Mouse (Mus musculus) adrenal gland, postnatal 14 days (tissue): ENCODE results near the gene Fbxw5. TPM values are rescaled to one million over a fixed set of nuclear protein-coding genes. Genes with fewer than 3 reads are reported as not detected.

Experiments used
- DNase-seq: peaks from one replicate; pipeline ENCODE4 v3.0.0; 2021; ENCODE audit warnings: mixed read lengths
- long read RNA-seq, 2 experiments: library from polyadenylated mRNA; stranded (forward); transcript quantifications; one replicate each; pipeline ENCODE4 v2.0.0; 2021
- total RNA-seq: library from RNA; stranded (reverse); gene quantifications from 2 replicates; pipeline ENCODE4 v1.2.3, GENCODE M21; 2021

The Fbxw5 gene
- 79.3 and 81.4 TPM in 2 replicates for total RNA-seq
- long read RNA-seq, experiment 1, transcript Fbxw5-201 (9 exons, 2,388 nt), result major isoform, 93 of 168 reads
- long read RNA-seq, experiment 1, transcript Fbxw5-209 (3 exons, 870 nt), result minor isoform, 5 of 168 reads
- long read RNA-seq, experiment 1, partial matches to known transcripts, result 24 of 168 reads
- long read RNA-seq, experiment 1, other reads (novel, unspliced or antisense), result 46 of 168 reads
- long read RNA-seq, experiment 2, transcript Fbxw5-201 (9 exons, 2,388 nt), result major isoform, 60 of 98 reads
- long read RNA-seq, experiment 2, partial matches to known transcripts, result 12 of 98 reads
- long read RNA-seq, experiment 2, other reads (novel, unspliced or antisense), result 25 of 98 reads

DNA sequence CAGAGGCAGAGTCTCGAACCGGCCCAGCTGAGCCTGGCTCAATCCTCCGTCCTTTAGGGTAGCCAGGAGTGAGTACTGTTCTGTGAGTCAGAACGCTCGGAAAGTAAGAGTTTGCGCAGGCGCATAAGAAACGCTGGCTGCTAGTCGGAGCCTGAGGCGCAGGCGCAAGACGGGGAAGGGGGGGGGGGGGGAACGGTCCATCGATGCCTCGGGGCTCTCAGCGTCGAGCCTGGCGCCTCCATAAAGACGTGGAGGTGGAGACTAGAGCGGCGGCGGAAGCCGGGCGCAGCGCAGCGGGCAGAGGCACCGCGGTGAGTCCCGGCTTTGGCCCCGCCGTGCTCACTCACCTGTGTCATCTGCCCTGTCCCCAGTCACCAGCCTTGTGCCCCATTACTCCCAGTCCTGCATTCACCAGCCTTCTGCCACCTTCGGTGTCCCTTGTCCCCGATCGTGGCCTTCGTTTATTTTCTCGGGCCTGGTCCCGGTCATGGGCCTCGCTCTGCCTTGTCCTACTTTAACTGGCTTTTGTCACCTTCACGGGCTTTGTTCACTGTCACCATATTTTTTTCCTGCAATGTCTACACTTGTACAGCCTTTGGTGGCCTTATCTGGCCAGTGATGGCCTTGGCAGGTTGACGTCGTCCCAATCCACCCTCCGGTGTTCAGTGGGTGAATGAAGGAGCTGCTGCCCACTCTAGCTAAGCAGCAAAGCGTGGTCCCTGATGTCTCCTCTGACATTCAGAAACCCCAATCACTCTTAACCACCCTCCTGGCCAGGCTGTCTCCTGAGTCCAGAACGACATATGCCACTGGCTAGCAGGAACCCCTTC is at the start of gene Fbxw5:
TSS of gene Fbxw5 (plus strand) at position 175 of the 830 bp plus-strand sequence.
- DNase-seq, result peak; percentile 93

DNA sequence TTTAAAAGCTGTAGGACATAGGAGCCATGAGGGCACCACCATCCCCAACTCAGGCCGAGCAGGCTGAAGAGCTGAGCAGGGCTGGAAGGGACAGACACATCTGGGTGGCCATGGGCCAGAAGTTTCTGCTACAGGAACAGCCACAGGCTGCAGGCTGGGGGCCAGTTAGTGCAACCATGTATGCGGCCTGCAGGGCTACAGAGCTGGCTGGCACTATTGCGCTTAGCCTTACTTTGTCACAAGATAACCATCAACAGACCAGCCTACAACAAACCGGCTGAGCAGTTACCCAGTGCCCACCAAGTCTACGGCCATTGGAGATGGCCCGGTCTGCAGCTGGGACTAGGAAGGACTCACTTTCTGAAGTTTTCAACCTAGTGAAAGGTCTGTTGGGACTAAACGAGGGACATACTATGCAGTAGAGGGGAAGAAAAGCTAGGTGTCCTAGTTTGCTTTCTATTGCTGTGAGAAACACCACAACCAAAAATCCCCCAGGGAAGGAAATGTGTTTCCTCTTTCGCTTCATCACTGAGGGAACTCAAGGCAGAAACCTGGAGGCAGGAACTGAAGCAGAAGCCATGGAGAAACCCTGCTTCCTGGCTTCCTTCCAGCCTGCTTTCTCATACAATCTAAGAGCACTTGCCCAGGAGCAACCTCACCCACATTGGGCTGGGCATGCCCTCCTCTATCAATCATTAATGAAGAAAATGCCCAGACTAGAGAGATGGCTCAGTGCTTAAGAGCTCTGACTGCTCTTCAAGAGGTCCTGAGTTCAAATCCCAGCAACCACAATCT is 49.5 kb upstream of the Fbxw5 start:
- DNase-seq, result no peak

DNA sequence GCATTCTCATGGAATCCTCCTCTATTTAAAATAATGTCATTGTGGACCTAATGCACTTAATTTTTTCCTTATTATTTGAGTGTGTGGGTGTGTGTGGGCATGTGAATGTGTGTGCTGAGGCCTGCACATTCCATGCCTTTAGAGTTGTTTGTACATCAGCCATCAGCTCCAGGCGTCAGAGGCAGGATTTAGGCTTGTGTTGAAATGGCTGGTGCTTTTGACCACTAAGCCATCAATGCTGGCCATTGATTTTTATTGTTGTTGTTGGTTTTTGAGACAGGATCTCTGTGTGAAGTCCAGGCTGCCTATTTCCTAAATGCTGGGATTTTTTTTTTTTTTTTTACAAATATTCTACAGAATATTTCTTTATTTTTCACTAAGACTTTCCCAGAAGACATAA is 47.6 kb upstream of the Fbxw5 start:
- DNase-seq, result no peak

DNA sequence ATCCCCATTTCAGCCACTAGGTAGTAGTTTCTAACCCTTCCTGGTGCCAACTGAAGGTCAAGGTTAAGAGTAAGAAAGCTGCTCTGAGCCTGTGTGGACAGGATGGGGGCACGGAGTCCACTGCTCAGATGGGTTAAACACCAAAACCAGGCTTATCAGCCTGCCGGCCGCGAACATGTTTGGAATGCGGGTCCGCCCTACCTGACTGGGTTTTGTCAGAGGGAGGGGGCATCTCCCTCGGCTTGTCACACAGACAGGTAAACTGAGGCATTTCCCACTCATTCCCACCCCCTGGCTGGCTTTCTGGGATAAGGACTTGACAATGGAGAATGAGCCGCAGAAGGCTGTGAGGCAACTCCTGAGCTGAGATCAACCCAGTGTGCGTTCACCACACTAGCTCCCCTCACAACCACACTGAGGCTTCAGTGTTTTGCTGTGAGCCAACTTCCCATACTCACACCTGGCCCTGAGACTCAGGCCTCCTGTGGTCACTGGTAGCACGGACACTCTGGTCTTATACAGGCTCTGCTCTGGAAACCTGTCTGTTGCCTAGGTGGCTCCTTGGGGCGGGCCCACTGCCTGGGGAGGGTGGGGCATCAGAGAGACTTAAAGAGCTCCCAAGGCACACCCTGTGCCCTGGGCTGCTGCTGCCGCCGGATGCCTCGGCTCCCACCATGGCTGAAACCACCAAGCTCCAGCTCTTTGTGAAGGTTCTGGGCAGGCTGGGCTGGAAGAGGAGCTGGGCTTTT is 44.2 kb upstream of the Fbxw5 start, which contains the start of gene Clic3:
TSS of gene Clic3 (plus strand) at position 634 of the 749 bp plus-strand sequence.
- no peak for DNase-seq

DNA sequence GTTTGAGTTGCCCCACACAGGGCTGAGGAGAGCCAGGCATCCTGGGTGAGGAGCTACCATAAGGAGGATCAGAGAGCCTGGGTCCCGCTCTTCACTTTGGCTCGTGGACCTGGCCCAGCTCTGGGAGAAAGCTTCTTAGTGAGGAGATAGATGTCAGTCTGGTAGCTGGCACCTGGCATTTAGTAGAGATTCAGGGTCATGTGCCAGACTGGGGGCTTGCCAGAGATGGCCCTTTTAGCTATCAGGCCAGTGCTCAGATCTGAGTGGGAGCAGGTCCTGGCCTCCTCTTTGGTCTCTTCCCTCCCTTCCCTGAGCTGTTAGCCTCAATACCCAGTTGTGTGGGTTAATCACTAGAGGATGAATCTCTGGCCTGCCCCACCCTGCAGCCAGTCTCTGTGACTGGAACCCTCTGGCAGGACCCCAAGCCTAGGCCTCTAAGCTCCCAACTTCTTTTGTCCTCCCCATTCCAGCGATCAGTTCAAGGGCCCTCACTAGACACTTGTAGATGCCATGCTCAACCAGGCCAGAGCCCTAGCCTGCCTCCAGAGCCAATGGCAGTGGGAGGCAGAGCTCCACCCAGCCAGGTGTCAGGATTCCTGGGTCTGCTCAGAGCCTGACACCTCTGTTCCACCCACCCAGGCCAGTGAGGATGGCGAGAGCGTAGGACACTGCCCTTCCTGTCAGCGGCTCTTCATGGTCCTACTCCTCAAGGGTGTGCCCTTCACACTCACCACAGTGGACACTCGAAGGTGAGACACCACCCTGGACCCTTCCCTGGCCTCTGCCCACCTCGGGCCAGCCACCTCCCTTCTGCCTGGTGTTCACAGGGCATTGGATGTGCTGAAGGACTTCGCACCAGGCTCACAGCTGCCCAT is 43.3 kb upstream of the Fbxw5 start:
- DNase-seq, result no peak

DNA sequence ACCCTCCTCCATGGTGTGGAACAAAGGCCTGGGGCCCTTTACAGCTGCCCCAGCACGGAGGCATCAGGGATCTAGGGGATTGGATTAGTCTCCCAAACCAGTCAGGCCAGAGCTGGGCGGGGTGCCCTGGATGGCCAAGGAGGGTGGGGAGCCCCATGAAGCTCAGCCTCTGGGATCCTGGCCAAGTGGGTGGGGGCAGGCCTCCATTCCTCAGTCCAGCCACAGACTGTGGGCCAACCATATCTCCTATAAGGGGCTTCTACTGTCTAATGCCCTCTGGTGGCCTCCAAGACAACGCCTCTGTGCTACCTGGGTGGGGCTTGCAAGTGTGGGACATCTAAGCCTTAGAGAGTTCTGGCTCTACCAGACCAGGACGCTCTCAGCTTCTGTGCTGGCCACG is 41.6 kb upstream of the Fbxw5 start:
- peak; percentile 47 for DNase-seq

DNA sequence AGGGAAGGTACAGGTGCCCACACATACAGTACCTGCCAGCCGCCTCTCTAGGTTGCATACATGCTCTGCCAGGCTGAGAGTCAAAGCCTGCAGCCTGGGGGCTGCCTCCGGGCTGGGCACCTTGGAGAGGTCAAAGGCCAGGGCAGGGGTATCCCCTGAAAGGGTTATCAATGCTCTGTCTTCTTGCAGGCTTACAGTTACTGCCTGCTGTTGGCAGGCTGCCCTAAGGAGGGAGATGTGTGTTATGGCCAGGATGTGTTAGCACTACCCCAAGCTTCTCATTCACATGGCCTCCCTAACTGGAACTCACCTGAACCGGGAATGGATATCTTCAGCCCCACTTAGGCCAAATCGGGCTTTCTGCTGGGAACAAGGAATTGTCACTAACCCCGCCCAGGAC is 40.4 kb upstream of the Fbxw5 start:
- DNase-seq, result peak; percentile 38

DNA sequence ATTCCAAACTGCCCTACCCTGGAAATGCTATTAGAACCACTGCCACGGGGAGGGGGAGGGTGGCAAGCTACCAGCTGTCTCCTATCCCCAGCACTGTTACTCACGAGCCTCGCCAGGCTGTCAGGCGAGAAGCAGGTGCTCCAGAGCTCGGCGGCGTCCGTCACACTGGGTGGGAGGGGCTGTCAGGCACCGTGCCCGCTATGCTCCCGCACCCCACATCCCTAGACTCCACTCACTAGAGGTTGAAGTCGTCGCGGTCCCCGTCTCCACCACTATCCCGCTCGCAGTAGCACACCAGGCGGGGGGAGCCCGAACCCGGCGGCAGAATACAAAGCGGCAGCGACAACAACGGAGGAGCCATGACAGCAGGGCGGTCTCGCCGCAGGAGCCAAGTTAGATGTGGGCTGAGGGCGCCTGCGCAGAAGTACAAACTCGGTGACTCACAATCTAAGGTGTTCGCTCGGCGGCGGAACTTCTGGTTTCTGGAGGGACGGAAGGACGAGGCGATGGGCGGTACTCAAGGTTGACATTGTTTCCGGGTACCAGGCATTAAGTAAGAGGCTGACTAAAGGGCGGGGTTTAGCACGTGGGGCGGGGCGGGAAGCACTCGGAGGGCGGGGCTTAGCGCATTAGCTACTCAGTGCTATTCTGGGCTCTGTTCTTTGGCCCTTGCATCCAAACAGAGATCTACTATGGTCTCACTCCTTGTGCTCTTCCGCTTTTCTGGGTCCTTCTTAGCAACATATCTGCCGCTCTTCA is 39.8 kb upstream of the Fbxw5 start, which contains the start of gene Paxx:
TSS of gene Paxx (minus strand) at position 544 of the 759 bp plus-strand sequence.
- DNase-seq, result peak; percentile 95

DNA sequence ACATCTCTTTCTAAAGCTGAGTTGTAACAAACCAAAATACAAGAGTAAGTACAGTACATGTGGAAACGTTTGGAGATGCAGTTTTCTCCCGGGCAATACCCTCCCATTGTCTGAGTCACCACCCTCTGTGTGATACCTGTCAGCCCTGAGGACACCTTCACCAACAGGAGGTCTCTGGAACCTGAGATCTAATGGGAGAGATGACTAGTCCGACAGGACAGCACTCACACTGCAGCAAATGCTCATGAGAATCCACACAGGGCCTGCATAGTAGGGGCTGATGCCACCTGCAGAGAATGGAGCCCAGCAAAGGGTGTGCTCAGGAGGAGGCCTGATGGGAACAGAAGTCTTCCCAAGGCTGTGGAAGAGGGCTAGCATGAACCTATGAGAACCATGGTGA is 39.1 kb upstream of the Fbxw5 start:
- DNase-seq, result no peak

DNA sequence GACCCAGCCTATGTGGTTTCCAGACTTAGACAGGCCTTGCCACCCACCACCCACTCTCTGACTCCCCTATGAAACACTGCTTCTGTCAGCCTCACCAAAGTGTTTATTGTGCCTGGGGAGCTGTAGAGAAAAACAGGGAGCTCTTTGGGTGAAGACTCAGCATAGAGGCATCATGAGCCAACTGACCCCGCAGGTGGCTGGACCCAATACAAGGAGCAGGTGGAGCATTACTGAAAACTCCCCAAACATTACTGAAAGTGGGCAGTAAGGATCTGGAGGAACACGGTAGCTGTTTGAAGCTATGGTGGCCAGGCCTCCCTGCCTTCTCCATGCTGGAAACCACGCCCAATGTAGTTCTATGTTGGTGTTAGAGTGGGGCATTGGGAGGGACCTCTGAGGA is 36.9 kb upstream of the Fbxw5 start:
- DNase-seq, result no peak

DNA sequence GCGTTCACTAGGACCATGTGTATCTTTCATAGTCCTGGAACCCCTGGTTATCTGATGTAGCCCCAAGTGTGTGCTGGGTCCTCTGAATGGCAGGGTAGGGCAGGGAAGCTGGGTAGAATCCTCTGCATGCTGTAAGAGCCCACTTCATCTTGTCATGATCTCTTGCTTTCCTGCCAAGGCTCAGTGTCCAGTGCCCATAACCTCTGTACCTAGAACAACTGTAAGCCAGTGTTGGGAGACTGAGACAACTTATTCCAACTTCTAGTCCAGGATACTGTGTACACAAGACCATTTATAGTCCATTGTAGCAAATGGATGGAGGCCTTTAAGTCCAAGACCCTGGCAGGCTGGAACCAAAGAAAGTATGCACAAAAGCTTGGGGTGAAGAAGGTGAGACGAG is 35.3 kb upstream of the Fbxw5 start:
- DNase-seq, result no peak

DNA sequence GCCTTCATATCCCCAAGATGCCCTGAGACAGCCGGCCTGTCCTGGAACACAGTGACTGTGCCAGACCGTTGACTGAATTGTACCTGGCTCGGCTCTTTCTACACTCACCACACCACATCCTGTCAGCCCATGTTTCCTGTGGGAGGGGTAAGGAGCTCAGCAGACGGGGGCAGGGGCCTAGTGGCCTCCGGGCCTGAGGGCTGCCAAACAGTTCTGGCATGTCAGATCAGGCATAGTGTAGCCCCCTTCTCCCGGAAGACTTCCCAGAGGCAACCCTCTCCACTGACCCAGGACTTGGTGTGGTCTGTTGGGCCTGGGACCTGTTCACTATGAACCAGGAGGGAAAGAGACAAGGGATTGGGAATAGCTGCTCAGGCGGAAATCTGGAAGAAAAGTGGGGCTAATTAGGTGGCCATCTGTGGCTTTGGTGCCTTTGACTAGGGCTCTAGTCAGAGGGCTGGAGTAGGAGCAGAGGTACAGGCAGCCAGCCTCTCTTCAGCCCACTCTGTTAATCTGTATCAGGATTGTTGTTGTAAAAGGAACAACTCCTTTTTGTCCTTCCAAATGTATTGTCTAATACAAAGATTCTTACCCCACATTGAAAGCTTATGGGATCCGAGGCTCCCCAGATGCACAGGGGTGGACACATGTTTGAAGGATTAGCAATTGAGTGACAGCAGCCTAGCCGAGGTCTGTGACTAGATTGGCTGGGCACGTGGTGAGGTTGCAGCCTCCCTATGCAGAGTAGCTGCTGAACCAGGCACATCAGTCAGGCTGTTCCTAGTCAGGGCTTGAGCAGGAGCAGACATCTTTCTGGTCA is 34.5 kb upstream of the Fbxw5 start:
- DNase-seq, result peak; percentile 39

DNA sequence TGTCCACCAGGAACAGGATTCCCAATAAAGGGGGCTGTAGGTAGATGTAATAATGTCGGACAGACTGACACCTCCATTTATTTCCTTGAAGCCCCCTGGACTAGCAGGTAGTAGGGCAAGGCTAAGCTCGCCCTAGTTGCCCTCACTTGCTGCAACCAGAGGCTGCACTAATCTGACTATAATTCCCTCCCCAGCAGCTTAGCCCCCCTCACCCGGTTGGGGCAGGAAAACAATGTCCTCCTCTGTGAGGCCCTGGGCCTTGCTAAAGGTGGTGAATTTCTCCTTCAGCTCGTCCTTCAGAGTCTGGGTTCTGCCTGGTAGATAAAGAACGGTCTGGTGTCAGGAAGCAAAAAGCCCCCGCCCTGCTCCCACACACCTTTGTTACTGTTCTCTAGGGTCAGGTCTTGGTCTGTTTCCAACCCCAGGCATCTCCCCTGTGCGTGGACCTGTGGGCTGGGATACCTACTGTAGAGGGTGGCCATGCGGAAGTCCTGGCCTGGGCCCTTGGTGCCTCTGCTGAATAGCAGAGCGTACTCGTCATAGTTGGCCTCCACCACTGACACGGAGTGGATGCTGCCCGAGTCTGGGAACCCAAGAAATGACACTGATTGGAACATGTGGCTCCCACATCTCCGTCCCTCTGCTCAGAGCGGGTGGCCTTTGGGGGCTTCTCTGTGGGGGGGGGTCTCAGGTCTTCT is 32.8 kb upstream of the Fbxw5 start:
- no peak for DNase-seq

DNA sequence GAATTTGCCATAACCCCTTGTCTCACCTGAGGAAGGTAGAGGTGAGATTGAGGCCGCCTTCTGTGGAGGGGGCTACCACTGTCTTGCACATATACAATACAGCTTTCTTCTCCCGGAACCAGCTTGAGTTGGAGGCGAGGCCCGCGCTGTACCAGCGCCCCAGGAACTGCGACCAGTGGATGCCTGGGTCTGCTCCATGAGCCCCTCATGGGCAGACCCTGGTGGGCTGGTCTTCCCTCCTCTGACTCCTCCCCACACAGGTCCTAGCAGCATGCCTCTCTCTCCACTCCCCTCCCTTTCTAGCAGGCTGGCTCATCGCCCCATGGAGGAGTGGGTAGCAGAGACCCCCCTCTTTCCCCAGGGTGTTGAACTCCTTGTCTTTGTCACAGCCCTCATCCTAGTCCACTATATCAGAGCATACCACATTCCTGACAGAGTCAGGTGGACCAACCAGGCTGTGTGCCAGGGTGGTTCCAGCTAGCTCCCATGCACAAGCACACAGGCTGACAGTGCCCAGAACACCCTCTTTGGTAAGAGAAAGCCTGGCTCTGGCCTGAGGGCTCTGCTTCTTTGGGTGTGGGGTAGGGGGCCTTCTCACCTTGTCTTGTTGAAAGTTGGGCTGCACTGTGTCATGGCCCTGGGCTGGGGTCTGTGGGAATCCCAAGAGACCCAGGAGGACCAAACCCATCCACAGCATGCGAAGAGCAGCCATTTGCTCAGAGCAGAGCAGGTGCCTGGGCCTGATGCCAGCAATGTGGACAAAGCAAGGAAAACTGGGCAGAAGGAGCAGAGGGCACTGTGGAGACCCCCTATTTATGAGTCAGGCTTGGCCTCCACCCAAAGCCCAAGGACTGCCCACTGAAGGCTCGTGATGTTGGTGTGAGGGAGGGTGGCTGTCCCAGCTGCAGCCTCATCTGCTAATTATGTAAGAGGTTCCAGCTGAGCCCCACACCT is 31.3 kb upstream of the Fbxw5 start:
- no peak for DNase-seq

DNA sequence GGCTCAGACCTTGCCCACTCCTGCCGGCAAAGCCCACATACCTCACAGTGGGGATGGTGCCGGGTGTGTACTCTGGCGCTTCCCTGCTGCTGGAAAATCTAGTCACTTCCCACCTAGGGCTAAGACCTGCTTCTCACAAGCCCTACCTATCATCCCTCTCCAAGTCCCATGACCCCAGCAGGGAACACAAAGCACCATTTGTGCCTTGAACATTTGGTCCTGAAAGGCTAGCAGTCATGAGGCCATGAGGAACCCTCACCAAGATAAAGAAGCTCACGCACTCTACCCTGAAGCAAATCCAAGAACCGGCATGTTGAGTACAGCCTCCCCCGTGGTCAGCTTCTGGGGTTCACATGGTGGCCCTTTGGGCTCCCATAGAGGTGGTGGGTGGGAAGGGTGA is 30.6 kb upstream of the Fbxw5 start, which contains the start of gene Ptgds:
TSS of gene Ptgds (minus strand) at position 78 of the 400 bp plus-strand sequence.
- DNase-seq, result no peak

DNA sequence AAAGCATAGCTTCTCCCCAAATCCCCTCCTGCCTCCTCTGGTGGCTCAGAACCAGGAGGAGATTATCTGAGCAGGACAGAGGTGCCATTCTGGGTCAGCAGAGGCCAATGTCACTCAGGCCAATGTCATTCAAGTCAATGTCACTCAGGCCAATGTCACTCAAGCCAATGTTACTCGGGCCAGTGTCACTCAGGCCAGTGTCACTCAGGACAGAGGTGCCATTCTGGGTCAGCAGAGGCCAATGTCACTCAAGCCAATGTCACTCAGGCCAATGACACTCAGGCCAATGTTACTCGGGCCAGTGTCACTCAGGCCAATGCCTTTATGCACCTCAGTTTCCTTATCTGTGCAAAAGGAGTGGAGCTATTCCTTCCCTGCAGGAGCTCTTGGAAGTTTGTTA is 28.0 kb upstream of the Fbxw5 start:
- no peak for DNase-seq

DNA sequence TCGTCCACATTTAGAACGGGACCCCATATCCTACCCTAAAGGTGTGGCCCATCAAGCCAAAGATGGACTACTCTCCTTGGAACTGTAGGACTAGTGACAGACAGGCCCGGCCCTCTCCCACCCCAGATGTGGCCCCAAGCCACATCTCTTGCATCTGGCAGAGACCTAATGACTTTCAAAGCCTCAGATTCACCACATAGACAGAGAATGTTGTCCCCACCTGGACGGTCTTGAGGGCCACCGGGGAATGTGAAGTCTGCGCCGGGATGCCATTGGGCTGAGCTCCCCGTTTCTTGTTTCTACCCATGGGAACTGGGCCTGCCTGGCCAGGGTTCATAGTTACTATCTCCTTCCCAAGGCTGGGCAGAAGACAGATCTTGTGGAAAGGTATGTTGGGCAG is 23.0 kb upstream of the Fbxw5 start:
- no peak for DNase-seq
